Mouse (Mus musculus) megakaryocyte progenitor cell, adult 5-6 weeks (primary cell): ENCODE results near the gene Gm48552. TPM values are rescaled to one million over a fixed set of nuclear protein-coding genes. Genes with fewer than 3 reads are reported as not detected.

Source experiments
- ATAC-seq: replicated peaks from 2 replicates; pipeline ENCODE4 v1.8.0; 2016; ENCODE audit warnings: mild to moderate bottlenecking, moderate TSS enrichment, inconsistent platforms; ENCODE audit not compliant: poor library complexity
- total RNA-seq, 2 experiments: library from RNA; stranded (forward) in 1 of 2; stranded (reverse) in 1 of 2; fragments of 157-497, 149-512 nt in 1 of 2; fragments of 200-1000 nt in 1 of 2; gene quantifications; 2 replicates each; pipeline versions ENCODE4 v1.2.3 to v1.2.4; 2015 to 2017

Gene Gm48552
- total RNA-seq, 2 experiments from 2014 or later = 0.46 TPM; not detected in 1

GRCm38 (mm10) chr10:81418216-81419070, 29.6 kb downstream of the Gm48552 start:
- no peak for ATAC-seq

- no peak for ATAC-seq
These were observed 30.5 kb downstream of the Gm48552 start for GRCm38 (mm10) chr10:81419111-81419928.

DNA sequence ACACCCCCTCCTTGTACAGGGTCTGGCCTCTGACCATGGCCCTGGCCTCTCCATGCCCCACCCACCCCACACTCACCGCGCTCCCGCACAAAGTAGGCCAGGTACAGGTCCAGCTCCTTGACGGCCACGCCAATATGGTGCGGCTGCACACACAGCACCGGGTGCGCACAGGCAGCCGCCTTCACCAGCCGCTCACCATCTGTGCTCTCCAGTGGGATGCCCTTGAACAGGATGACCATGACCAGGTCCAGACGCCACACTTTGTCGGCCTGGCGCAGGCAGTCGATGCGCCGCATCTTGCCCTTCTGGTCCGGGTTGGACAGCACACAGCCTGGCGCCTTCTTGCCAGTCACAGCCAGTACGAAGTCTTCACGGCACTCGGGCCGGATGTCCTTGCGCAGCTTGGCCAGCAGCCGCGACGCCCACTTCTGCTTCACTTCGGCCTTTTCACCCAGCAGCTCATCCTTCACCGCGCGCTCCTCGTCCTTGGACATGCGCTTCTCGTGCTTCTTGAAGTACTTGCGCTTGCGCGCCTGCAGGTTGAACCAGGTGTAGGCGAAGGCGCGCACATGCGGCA, 31.5 kb downstream of the Gm48552 start:
- ATAC-seq = no peak

- no peak for ATAC-seq
These were observed 32.4 kb downstream of the Gm48552 start for GRCm38 (mm10) chr10:81421041-81421796.

- ATAC-seq = no peak
These were observed 32.9 kb downstream of the Gm48552 start for GRCm38 (mm10) chr10:81421797-81422100.

DNA sequence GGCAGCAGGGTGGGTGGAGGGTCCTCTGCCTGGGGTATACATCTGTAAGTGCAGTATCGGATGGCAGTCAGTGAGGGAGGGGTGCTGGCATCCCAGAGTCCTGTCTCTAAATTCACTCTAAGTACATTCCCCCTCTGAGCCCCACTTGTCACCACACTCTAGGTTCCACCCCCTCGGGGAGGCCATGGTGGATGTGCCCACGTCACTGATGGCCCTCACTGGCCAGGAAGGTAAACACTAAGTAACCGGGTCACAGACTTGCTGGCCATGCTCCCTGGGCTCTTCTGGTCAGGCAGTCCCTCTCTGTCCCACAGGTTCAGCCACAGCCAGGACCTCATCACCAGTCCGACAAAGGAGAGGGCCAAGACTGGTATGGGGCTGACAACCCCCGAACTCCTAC, 33.4 kb downstream of the Gm48552 start:
- ATAC-seq = no peak

DNA sequence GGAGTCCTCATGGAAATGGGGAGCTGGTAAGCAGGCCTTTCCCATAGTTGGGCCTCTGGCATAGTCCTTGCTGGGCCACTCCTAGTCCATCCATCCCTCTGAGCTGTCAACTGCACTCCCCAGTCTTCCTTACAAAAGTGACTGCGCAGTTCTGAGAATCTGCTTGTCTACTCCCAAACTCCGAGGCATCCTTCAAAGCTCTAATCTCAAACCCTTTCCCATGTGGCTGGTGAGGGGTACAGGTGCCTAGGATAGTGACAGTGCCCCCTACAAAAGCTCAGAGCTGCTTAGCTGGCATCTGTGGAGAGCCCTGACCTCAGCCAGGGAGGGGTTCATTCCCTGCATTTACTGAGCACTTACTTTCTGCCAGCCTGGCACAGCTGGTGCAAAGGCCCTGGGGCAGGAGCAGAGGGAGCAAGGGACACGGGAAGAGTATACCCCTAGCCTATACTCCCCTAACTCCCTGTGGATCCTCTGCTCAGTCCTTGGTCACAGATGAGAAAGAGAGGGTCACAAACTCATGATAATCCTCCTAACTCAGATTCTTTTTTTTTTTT, 33.9 kb downstream of the Gm48552 start:
- no peak for ATAC-seq

- no peak for ATAC-seq
These were observed 34.9 kb downstream of the Gm48552 start for GRCm38 (mm10) chr10:81423476-81424245.

- ATAC-seq = no peak
These were observed 35.6 kb downstream of the Gm48552 start for GRCm38 (mm10) chr10:81424246-81425051.

DNA sequence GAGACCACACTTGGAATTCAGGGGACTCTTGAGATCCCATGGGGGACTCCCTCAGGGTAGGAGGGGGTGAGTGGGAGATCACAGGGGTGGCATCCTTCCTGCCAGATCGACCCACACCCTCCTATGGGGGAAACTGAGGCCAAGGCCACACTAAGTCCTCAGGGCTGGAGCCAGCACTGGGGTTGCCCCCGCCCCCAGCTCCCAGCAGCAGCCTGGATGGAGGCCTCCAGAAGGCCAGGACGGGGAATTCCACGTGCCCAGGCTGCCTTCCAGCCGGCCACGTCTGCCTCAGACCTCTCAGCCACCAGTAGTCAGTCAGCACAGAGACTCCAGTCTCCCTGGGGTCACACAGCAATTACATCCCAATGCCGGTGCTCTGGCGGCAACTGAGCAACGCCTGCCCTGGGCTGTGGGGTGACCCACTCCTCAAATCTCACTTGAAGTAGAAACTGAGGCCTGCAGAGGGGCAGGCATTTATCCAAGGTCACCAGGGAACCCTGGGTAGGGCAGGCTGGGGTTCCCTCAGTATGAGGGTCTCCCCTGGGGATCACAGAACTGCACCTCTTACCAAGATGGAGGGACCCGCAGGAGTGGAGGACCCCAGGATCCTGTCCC, 36.5 kb downstream of the Gm48552 start:
- ATAC-seq = no peak

DNA sequence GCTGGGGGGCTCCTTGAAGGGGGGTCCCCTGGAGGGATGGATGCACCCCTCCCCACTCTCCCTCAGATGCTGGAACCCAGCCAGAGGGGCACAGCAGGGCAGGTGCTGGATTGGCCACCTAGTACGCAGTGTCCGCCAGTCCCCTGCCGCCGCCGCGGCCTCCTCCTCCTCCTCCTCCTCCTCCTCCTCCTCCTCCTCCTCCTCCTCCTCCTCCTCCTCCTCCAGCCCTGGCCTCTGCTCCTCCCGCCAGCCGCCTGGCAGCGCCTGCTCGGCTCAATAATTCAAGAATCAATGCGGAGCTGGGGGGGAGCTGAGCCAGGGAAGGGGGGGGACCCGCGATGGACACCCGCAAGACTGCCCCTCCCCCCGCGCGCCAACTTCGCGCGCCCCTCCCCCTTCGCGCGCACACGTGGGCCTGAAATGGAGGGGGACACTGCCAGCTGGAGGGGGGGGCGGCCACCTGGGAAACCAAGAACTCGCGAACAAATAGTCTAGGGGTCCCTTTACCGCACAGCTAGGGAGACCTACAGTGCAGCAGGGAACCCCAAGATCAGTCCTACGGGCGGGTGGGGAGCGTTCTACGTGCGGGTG, 37.4 kb downstream of the Gm48552 start:
- no peak for ATAC-seq

GRCm38 (mm10) chr10:81426897-81427296, 38.1 kb downstream of the Gm48552 start:
- ATAC-seq = 0 out of 2 replicates have a peak, but pooled peaks have one; percentile 9

GRCm38 (mm10) chr10:81427327-81427726, 38.5 kb downstream of the Gm48552 start:
- ATAC-seq = no peak

DNA sequence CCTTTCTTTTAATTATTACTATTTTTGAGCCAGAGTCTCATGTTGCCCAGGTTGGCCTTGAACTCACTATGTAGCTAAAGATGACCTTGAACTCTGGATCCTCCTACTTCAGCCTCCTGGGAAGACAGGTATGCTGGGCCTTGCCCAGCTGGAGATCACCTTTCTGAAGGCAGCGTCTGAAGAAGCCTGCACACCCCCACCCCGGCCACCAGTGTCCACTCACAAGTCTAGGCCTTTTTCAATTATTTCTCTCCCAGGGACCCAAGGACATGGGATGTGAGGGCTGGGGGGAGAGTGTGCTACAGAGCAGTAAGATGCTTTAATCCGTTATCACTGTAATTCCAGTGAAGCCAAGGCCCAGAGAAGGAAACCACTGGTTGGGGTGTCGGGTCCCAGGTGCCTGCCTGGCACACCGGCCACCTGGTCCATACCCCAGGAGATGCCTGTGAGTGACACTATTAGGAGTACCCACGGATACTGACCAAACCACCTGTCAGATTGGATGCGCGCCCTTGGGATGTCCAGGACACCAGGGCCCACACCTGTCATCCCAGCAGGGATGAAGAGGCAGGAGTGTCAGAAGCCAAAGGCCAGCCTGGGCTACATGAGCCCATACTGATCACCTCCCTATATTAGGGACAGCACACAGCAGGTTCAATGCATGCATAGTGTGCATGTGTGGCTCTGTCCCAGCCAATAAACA, 39.1 kb downstream of the Gm48552 start:
- no peak for ATAC-seq

- no peak for ATAC-seq
These were observed 39.7 kb downstream of the Gm48552 start for GRCm38 (mm10) chr10:81428507-81428870.

DNA sequence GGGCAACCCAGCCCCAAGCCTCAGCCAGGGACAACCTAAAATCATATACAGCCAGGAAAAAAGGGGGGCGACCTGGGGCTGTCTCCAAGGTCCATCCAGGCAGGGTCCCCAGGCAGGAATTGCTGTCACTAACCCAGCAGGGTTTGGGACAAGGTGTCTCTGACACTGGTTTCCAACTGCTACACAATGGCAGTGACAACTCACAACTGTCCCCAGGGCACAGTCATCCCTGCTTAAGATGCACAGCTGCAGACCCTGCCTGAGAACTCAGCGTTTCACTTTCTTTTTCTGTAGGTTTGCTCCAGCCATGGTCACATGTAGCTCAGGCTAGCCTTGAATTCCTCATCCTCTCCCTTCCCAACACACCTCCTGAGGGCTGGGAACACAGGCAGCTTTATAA, 40.3 kb downstream of the Gm48552 start:
- ATAC-seq = no peak

GRCm38 (mm10) chr10:81429605-81430061, 40.8 kb downstream of the Gm48552 start:
- ATAC-seq = peak; percentile 32
